Mouse (Mus musculus): ENCODE measurements at regions not wholly inside any gene's neighbourhood (a gene's known extent, or its start where the extent isn't known, plus 50 kb on each side); places are given as distances from the start of the nearest gene placed in this dataset.
"Not testable (repeated sequence)": the region's sequence is repeated elsewhere in the genome, so short reads cannot be mapped to it uniquely, and the experiment has no call there.

GRCm38 (mm10) chr9:11380531-11380930, 476.0 kb upstream of the Cntn5 start:
- no peaks in the 10 kb centered on the region for H3K27me3 ChIP-seq (ENCODE audit: insufficient read depth, low read length)
- H3K4me2 ChIP-seq (ENCODE audit: low read depth): no peak overlapping the region
- no peak overlapping the region for H3K9ac ChIP-seq
- no peaks in the 10 kb centered on the region for H3K4me1 ChIP-seq (ENCODE audit: insufficient read depth)
- ATAC-seq (no peak), DNase-seq (no peak)
- TF ChIP-seq CTCF (IDR thresholded peaks at IDR 0.05; ENCODE audit: low read depth): no peak
- no peaks in the 10 kb centered on the region for H3K9me3 ChIP-seq (ENCODE audit: low read length)
- H3K4me3 ChIP-seq (ENCODE audit: low read depth, low read length): no peak overlapping the region
- H3K27ac ChIP-seq (ENCODE audit: low read depth, low read length): no peak overlapping the region
- WGBS: 92% methylated on average over 7 of the region's 7 CpGs
- no peaks in the 10 kb centered on the region for H3K36me3 ChIP-seq (ENCODE audit: insufficient read depth)

- WGBS: 86% methylated on average over 4 of the region's 4 CpGs
- Histone ChIP-seq H3K27ac (ENCODE audit: low read depth, low read length) (no peak overlapping the region), H3K4me1 (ENCODE audit: insufficient read depth) (no peaks in the 10 kb centered on the region), H3K4me3 (ENCODE audit: low read depth, low read length) (no peak overlapping the region), H3K36me3 (ENCODE audit: insufficient read depth) (no peaks in the 10 kb centered on the region), H3K9ac (no peak overlapping the region), H3K9me3 (ENCODE audit: low read length) (no peaks in the 10 kb centered on the region), H3K4me2 (ENCODE audit: low read depth) (no peak overlapping the region), H3K27me3 (ENCODE audit: insufficient read depth, low read length) (no peaks in the 10 kb centered on the region)
- TF ChIP-seq CTCF (IDR thresholded peaks at IDR 0.05; ENCODE audit: low read depth): no peak
- ATAC-seq: no peak
- no peak for DNase-seq
These were observed 473.5 kb upstream of the Cntn5 start for GRCm38 (mm10) chr9:11378046-11378445.

DNA sequence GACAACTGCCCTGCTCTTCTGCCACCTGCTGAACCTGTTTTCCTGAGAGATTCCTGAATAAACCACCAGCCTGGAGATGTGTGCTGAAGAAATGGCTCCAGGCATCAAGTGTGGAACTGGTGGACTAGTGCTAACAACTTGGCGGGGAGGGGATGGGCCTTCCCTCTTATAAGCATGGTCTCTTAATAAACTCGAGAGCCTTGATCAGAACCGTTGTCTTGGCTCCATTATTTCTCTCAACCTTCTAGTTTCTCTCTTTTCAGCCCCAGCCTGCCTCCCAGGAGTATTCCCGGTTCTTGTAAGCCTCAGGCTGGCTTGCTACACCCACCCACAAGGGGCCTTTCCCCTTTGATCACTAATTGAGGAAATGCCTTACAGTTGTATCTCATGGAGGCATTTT, 473.0 kb upstream of the Cntn5 start:
- Histone ChIP-seq H3K4me1 (ENCODE audit: insufficient read depth) (no peaks in the 10 kb centered on the region), H3K36me3 (ENCODE audit: insufficient read depth) (no peaks in the 10 kb centered on the region), H3K9ac (no peak overlapping the region), H3K4me2 (ENCODE audit: low read depth) (no peak overlapping the region), H3K27ac (ENCODE audit: low read depth, low read length) (no peak overlapping the region), H3K27me3 (ENCODE audit: insufficient read depth, low read length) (no peaks in the 10 kb centered on the region), H3K9me3 (ENCODE audit: low read length) (no peaks in the 10 kb centered on the region), H3K4me3 (ENCODE audit: low read depth, low read length) (no peak overlapping the region)
- TF ChIP-seq CTCF (IDR thresholded peaks at IDR 0.05; ENCODE audit: low read depth): no peak
- WGBS: 70% methylated on average over 4 of the region's 4 CpGs
- DNase-seq: no peak
- ATAC-seq: no peak

DNA sequence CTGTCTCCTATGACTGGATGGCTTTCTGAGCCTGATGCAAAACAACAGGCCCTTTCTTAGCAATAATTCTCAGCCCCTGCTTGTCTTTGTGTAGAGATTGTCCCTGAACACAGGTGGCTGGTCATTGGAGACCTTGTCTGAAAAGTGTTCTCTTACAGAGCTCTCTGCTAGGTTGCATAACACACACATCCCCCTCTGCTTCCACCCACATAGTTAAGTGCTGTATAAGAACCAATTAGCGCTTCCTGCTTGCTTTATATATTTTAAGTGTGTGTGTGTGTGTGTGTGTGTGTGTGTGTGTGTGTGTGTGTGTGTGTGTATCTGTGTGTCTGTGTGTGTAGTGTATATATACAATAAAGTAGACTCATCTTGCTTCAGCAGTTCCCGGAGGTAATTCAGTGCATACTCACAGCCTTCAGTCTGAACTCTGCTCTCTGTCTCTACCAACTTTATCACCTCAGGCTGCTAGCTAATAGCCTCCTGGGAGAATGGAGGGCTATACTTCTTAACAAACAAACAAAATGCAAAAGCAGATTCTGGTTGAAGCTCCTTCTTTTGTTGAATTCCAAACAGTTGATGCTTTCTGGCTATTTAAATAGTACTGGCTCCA, 468.8 kb upstream of the Cntn5 start:
- H3K9me3 ChIP-seq (ENCODE audit: low read length): no peaks in the 10 kb centered on the region
- no peak overlapping the region for H3K27ac ChIP-seq (ENCODE audit: low read depth, low read length)
- no peak overlapping the region for H3K9ac ChIP-seq
- H3K4me1 ChIP-seq (ENCODE audit: insufficient read depth): no peaks in the 10 kb centered on the region
- DNase-seq: no peak
- no peak overlapping the region for H3K4me3 ChIP-seq (ENCODE audit: low read depth, low read length)
- no peaks in the 10 kb centered on the region for H3K27me3 ChIP-seq (ENCODE audit: insufficient read depth, low read length)
- H3K4me2 ChIP-seq (ENCODE audit: low read depth): no peak overlapping the region
- no peaks in the 10 kb centered on the region for H3K36me3 ChIP-seq (ENCODE audit: insufficient read depth)
- 87% methylated on average over 2 of the region's 2 CpGs for WGBS
- TF ChIP-seq CTCF (IDR thresholded peaks at IDR 0.05; ENCODE audit: low read depth): no peak
- no peak for ATAC-seq

DNA sequence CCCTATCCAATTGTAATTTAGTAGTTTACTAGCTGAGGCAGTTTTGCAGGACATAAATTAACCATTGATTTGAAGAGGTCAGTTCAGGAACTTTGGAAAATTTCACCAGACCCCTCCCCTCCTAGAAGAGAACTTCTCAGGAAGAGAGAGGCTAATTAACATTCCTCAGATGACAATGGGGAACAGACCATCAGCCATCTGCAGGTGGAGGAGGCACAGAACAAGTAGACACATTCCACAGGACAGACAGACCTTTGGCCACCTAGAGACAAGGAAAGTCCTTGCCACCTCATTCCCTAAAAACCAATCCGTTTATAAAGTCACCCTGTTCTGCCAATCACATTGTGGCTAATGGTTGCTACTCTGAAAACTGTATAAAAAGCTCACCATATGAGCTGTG, 463.5 kb upstream of the Cntn5 start:
- no peaks in the 10 kb centered on the region for H3K27me3 ChIP-seq (ENCODE audit: insufficient read depth, low read length)
- no peak for TF ChIP-seq CTCF (IDR thresholded peaks at IDR 0.05; ENCODE audit: low read depth)
- H3K4me2 ChIP-seq (ENCODE audit: low read depth): no peak overlapping the region
- no peak for ATAC-seq
- H3K27ac ChIP-seq (ENCODE audit: low read depth, low read length): no peak overlapping the region
- H3K4me3 ChIP-seq (ENCODE audit: low read depth, low read length): no peak overlapping the region
- no peaks in the 10 kb centered on the region for H3K36me3 ChIP-seq (ENCODE audit: insufficient read depth)
- no peaks in the 10 kb centered on the region for H3K4me1 ChIP-seq (ENCODE audit: insufficient read depth)
- no peaks in the 10 kb centered on the region for H3K9me3 ChIP-seq (ENCODE audit: low read length)
- WGBS: 61% methylated on average over 1 of the region's 1 CpGs
- no peak for DNase-seq
- no peak overlapping the region for H3K9ac ChIP-seq

GRCm38 (mm10) chr9:11328900-11329299, 424.3 kb upstream of the Cntn5 start:
- Histone ChIP-seq H3K9ac (no peak overlapping the region), H3K9me3 (ENCODE audit: low read length) (no peaks in the 10 kb centered on the region), H3K4me3 (ENCODE audit: low read depth, low read length) (no peak overlapping the region), H3K27ac (ENCODE audit: low read depth, low read length) (no peak overlapping the region), H3K36me3 (ENCODE audit: insufficient read depth) (no peaks in the 10 kb centered on the region), H3K27me3 (ENCODE audit: insufficient read depth, low read length) (no peaks in the 10 kb centered on the region), H3K4me1 (ENCODE audit: insufficient read depth) (no peaks in the 10 kb centered on the region), H3K4me2 (ENCODE audit: low read depth) (no peak overlapping the region)
- DNase-seq (no peak), ATAC-seq (no peak)
- WGBS: 92% methylated on average over 4 of the region's 4 CpGs
- no peak for TF ChIP-seq CTCF (IDR thresholded peaks at IDR 0.05; ENCODE audit: low read depth)

DNA sequence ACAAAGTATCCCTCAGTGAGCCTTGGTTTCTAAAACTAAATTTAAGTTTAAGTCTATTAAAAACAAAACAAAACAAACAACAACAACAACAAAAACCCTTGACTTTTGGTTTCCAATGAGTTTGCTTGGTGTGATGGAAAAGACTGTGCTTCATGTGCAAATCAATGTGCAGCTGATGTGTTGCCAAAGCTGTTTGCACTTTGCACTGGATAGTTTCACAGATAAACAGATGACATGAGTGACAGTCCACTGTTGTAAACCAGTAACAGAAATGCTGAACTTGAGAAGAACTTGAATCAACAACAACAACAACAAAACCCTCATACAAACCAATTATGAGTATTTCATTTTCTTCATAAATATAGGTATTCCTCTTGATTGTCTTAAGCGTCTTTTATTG, 412.6 kb upstream of the Cntn5 start:
- H3K4me1 ChIP-seq (ENCODE audit: insufficient read depth): no peaks in the 10 kb centered on the region
- no peak overlapping the region for H3K4me3 ChIP-seq (ENCODE audit: low read depth, low read length)
- no peaks in the 10 kb centered on the region for H3K27me3 ChIP-seq (ENCODE audit: insufficient read depth, low read length)
- whole genome bisulfite sequencing: 91% methylated on average over 1 of the region's 1 CpGs
- TF ChIP-seq CTCF (IDR thresholded peaks at IDR 0.05; ENCODE audit: low read depth): no peak
- no peak overlapping the region for H3K27ac ChIP-seq (ENCODE audit: low read depth, low read length)
- no peaks in the 10 kb centered on the region for H3K9me3 ChIP-seq (ENCODE audit: low read length)
- H3K4me2 ChIP-seq (ENCODE audit: low read depth): no peak overlapping the region
- ATAC-seq: no peak
- no peaks in the 10 kb centered on the region for H3K36me3 ChIP-seq (ENCODE audit: insufficient read depth)
- no peak for DNase-seq
- H3K9ac ChIP-seq: no peak overlapping the region

- H3K9me3 ChIP-seq (ENCODE audit: low read length); H3K27ac ChIP-seq (ENCODE audit: low read depth, low read length); DNase-seq; H3K4me1 ChIP-seq (ENCODE audit: insufficient read depth); H3K4me3 ChIP-seq (ENCODE audit: low read depth, low read length); H3K9ac ChIP-seq; H3K36me3 ChIP-seq (ENCODE audit: insufficient read depth); H3K4me2 ChIP-seq (ENCODE audit: low read depth); ATAC-seq; H3K27me3 ChIP-seq (ENCODE audit: insufficient read depth, low read length): not testable (repeated sequence)
- 97% methylated on average over 17 of the region's 17 CpGs for WGBS
These were observed 392.5 kb upstream of the Cntn5 start for GRCm38 (mm10) chr9:11297116-11297515.
